Mouse (Mus musculus): Measurements from ENCODE around the gene Dab1. TPM values are rescaled to one million over a fixed set of nuclear protein-coding genes. Genes with fewer than 3 reads are reported as not detected.

Dab1 gene
- polyA plus RNA-seq, 1 experiment from 2014 or later = 1.2 TPM

- H3K4me3 ChIP-seq (replicated peaks) = no peak overlapping the region
- no peaks in the 10 kb centered on the region for H3K27me3 ChIP-seq
- H3K4me1 ChIP-seq (replicated peaks) = no peaks in the 10 kb centered on the region
- H3K9me3 ChIP-seq (replicated peaks) = no peaks in the 10 kb centered on the region
- ATAC-seq (ENCODE audit: insufficient read depth) = no peak
- no peak overlapping the region for H3K4me2 ChIP-seq
- 70% methylated on average over 8 of the region's 8 CpGs for WGBS (ENCODE audit: insufficient replicate concordance)
- no peak overlapping the region for H3K9ac ChIP-seq
- no peaks in the 10 kb centered on the region for H3K36me3 ChIP-seq (replicated peaks)
- H3K27ac ChIP-seq (replicated peaks) = no peak overlapping the region
Observed at GRCm38 (mm10) chr4:104602804-104603203, 983.6 kb downstream of the Dab1 start.

- Histone ChIP-seq H3K4me1 (replicated peaks) (no peaks in the 10 kb centered on the region), H3K4me3 (replicated peaks) (no peak overlapping the region), H3K4me2 (no peak overlapping the region), H3K9me3 (replicated peaks) (no peaks in the 10 kb centered on the region), H3K36me3 (replicated peaks) (no peaks in the 10 kb centered on the region), H3K27me3 (no peaks in the 10 kb centered on the region), H3K27ac (replicated peaks) (no peak overlapping the region), H3K9ac (no peak overlapping the region)
- ATAC-seq (ENCODE audit: insufficient read depth) = no peak
- 73% methylated on average over 2 of the region's 2 CpGs for WGBS (ENCODE audit: insufficient replicate concordance)
Observed at GRCm38 (mm10) chr4:104604298-104604697, 985.1 kb downstream of the Dab1 start.

- 67% methylated on average over 8 of the region's 8 CpGs for WGBS (ENCODE audit: insufficient replicate concordance)
- no peaks in the 10 kb centered on the region for H3K36me3 ChIP-seq (replicated peaks)
- no peak overlapping the region for H3K4me2 ChIP-seq
- H3K4me1 ChIP-seq (replicated peaks) = no peaks in the 10 kb centered on the region
- ATAC-seq (ENCODE audit: insufficient read depth) = no peak
- no peaks in the 10 kb centered on the region for H3K9me3 ChIP-seq (replicated peaks)
- H3K9ac ChIP-seq = no peak overlapping the region
- H3K4me3 ChIP-seq (replicated peaks) = no peak overlapping the region
- no peaks in the 10 kb centered on the region for H3K27me3 ChIP-seq
- H3K27ac ChIP-seq (replicated peaks) = no peak overlapping the region
Observed at GRCm38 (mm10) chr4:104606881-104607280, 987.7 kb downstream of the Dab1 start.

GRCm38 (mm10) chr4:104607636-104608035, 988.5 kb downstream of the Dab1 start:
- Histone ChIP-seq H3K36me3 (replicated peaks) (no peaks in the 10 kb centered on the region), H3K4me3 (replicated peaks) (no peak overlapping the region), H3K4me2 (no peak overlapping the region), H3K27me3 (no peaks in the 10 kb centered on the region), H3K9ac (no peak overlapping the region), H3K4me1 (replicated peaks) (no peaks in the 10 kb centered on the region), H3K27ac (replicated peaks) (no peak overlapping the region), H3K9me3 (replicated peaks) (no peaks in the 10 kb centered on the region)
- WGBS (ENCODE audit: insufficient replicate concordance) = 64% methylated on average over 5 of the region's 5 CpGs
- no peak for ATAC-seq (ENCODE audit: insufficient read depth)

GRCm38 (mm10) chr4:104619452-104619851, 1000.3 kb downstream of the Dab1 start:
- WGBS (ENCODE audit: insufficient replicate concordance) = 29% methylated on average over 5 of the region's 5 CpGs
- no peak overlapping the region for H3K27ac ChIP-seq (replicated peaks)
- H3K27me3 ChIP-seq = no peaks in the 10 kb centered on the region
- no peak for ATAC-seq (ENCODE audit: insufficient read depth)
- no peaks in the 10 kb centered on the region for H3K9me3 ChIP-seq (replicated peaks)
- no peak overlapping the region for H3K9ac ChIP-seq
- H3K4me3 ChIP-seq (replicated peaks) = no peak overlapping the region
- no peak overlapping the region for H3K4me2 ChIP-seq
- no peaks in the 10 kb centered on the region for H3K36me3 ChIP-seq (replicated peaks)
- no peaks in the 10 kb centered on the region for H3K4me1 ChIP-seq (replicated peaks)

GRCm38 (mm10) chr4:104625316-104625715, 1006.2 kb downstream of the Dab1 start:
- 78% methylated on average over 8 of the region's 8 CpGs for WGBS (ENCODE audit: insufficient replicate concordance)
- ATAC-seq (ENCODE audit: insufficient read depth) = no peak

GRCm38 (mm10) chr4:104628708-104629107, 1009.5 kb downstream of the Dab1 start:
- H3K4me2 ChIP-seq = no peak overlapping the region
- no peaks in the 10 kb centered on the region for H3K4me1 ChIP-seq (replicated peaks)
- H3K9me3 ChIP-seq (replicated peaks) = no peaks in the 10 kb centered on the region
- H3K4me3 ChIP-seq (replicated peaks) = no peak overlapping the region
- no peaks in the 10 kb centered on the region for H3K36me3 ChIP-seq (replicated peaks)
- no peaks in the 10 kb centered on the region for H3K27me3 ChIP-seq
- no peak overlapping the region for H3K9ac ChIP-seq
- ATAC-seq (ENCODE audit: insufficient read depth) = no peak
- no peak overlapping the region for H3K27ac ChIP-seq (replicated peaks)
- WGBS (ENCODE audit: insufficient replicate concordance) = 70% methylated on average over 7 of the region's 7 CpGs

More at GRCm38 (mm10) chr4:104625316-104625715, 1006.2 kb downstream of the Dab1 start:
- Histone ChIP-seq H3K36me3 (replicated peaks) (no peaks in the 10 kb centered on the region), H3K9me3 (replicated peaks) (no peaks in the 10 kb centered on the region), H3K27me3 (no peaks in the 10 kb centered on the region), H3K4me3 (replicated peaks) (no peak overlapping the region), H3K4me2 (no peak overlapping the region), H3K9ac (no peak overlapping the region), H3K27ac (replicated peaks) (no peak overlapping the region), H3K4me1 (replicated peaks) (no peaks in the 10 kb centered on the region)

- Histone ChIP-seq H3K4me2 (no peak overlapping the region), H3K4me3 (replicated peaks) (no peak overlapping the region), H3K27ac (replicated peaks) (no peak overlapping the region), H3K9ac (no peak overlapping the region), H3K9me3 (replicated peaks) (no peaks in the 10 kb centered on the region), H3K36me3 (replicated peaks) (no peaks in the 10 kb centered on the region), H3K4me1 (replicated peaks) (no peaks in the 10 kb centered on the region), H3K27me3 (no peaks in the 10 kb centered on the region)
- ATAC-seq (ENCODE audit: insufficient read depth) = no peak
- WGBS (ENCODE audit: insufficient replicate concordance) = 69% methylated on average over 4 of the region's 4 CpGs
Observed at GRCm38 (mm10) chr4:104637016-104637415, 1017.9 kb downstream of the Dab1 start.

GRCm38 (mm10) chr4:104640617-104641016, 1021.5 kb downstream of the Dab1 start:
- Histone ChIP-seq H3K27me3 (no peaks in the 10 kb centered on the region), H3K4me1 (replicated peaks) (no peaks in the 10 kb centered on the region), H3K4me3 (replicated peaks) (no peak overlapping the region), H3K9ac (no peak overlapping the region), H3K9me3 (replicated peaks) (no peaks in the 10 kb centered on the region), H3K4me2 (no peak overlapping the region), H3K36me3 (replicated peaks) (no peaks in the 10 kb centered on the region), H3K27ac (replicated peaks) (no peak overlapping the region)
- WGBS (ENCODE audit: insufficient replicate concordance) = 69% methylated on average over 5 of the region's 5 CpGs
- no peak for ATAC-seq (ENCODE audit: insufficient read depth)

GRCm38 (mm10) chr4:104642761-104643469, 1023.8 kb downstream of the Dab1 start:
- H3K27ac ChIP-seq (replicated peaks) = no peak overlapping the region
- no peaks in the 10 kb centered on the region for H3K4me1 ChIP-seq (replicated peaks)
- H3K4me2 ChIP-seq = no peak overlapping the region
- H3K9ac ChIP-seq = no peak overlapping the region
- H3K27me3 ChIP-seq = no peaks in the 10 kb centered on the region
- no peaks in the 10 kb centered on the region for H3K36me3 ChIP-seq (replicated peaks)
- no peak for ATAC-seq (ENCODE audit: insufficient read depth)
- H3K9me3 ChIP-seq (replicated peaks) = no peaks in the 10 kb centered on the region
- no peak overlapping the region for H3K4me3 ChIP-seq (replicated peaks)
- 68% methylated on average over 8 of the region's 8 CpGs for WGBS (ENCODE audit: insufficient replicate concordance)

- Histone ChIP-seq H3K9me3 (replicated peaks) (no peaks in the 10 kb centered on the region), H3K4me2 (no peak overlapping the region), H3K27me3 (no peaks in the 10 kb centered on the region), H3K27ac (replicated peaks) (no peak overlapping the region), H3K36me3 (replicated peaks) (no peaks in the 10 kb centered on the region), H3K4me3 (replicated peaks) (no peak overlapping the region), H3K9ac (no peak overlapping the region), H3K4me1 (replicated peaks) (no peaks in the 10 kb centered on the region)
- 54% methylated on average over 6 of the region's 6 CpGs for WGBS (ENCODE audit: insufficient replicate concordance)
- no peak for ATAC-seq (ENCODE audit: insufficient read depth)
Observed at GRCm38 (mm10) chr4:104643534-104644356, 1024.6 kb downstream of the Dab1 start.
